Mouse (Mus musculus) lung, adult 2 months (tissue): ENCODE data around the gene Exoc5. TPM values are rescaled to one million over a fixed set of nuclear protein-coding genes. Genes with fewer than 3 reads are reported as not detected.

Experiments used
- DNase-seq: peaks from one replicate; pipeline ENCODE4 v3.0.0; 2022
- H3K4me1 ChIP-seq: fragments of 200-500 bp; 2 replicates; pipeline ENCODE4 v1.6.1; 2011; ENCODE audit warnings: low read length; ENCODE audit not compliant: control insufficient read depth, insufficient read depth
- H3K4me3 ChIP-seq: fragments of 200-500 bp; replicated peaks from 2 replicates; pipeline ENCODE3; 2011; ENCODE audit warnings: low read depth, mild to moderate bottlenecking, control low read depth, low read length; ENCODE audit errors: extremely low read depth
- CTCF ChIP-seq: fragments of 200-500 bp; IDR thresholded peaks from 2 replicates; pipeline ENCODE4 v1.5.1; 2011; ENCODE audit warnings: mild to moderate bottlenecking, low read length, control low read depth; ENCODE audit not compliant: insufficient read depth
- POLR2A ChIP-seq: fragments of 200-500 bp; IDR thresholded peaks from 2 replicates; pipeline ENCODE4 v1.6.1; 2011; ENCODE audit warnings: low read depth, mild to moderate bottlenecking, control low read depth, low read length, borderline replicate concordance; ENCODE audit errors: extremely low read depth
- WGBS: fragments of 180-500 bp; shearing (Covaris S2); methylation state at CpG from one replicate; pipeline ENCODE4 v1.1.7; 2018; 5-methylcytosine and 5-hydroxymethylcytosine counted together
- polyA plus RNA-seq: library from polyadenylated mRNA; depleted of rRNA; stranded (reverse); fragments of >200 nt; gene quantifications from 2 replicates; pipeline ENCODE4 v1.2.3, GENCODE M21; 2012

Exoc5 gene
- polyA plus RNA-seq, 1 experiment, result 8.7 TPM

- no peak overlapping the region for H3K4me3 ChIP-seq
- WGBS, result 61% methylated on average over 2 of the region's 2 CpGs
- TF ChIP-seq CTCF (no peak), POLR2A (no peak)
- DNase-seq, result no peak
- H3K4me1 ChIP-seq, result no peaks in the 10 kb centered on the region
Observed at GRCm38 (mm10) chr14:49008399-49009189, 57.9 kb downstream of the Exoc5 start.

DNA sequence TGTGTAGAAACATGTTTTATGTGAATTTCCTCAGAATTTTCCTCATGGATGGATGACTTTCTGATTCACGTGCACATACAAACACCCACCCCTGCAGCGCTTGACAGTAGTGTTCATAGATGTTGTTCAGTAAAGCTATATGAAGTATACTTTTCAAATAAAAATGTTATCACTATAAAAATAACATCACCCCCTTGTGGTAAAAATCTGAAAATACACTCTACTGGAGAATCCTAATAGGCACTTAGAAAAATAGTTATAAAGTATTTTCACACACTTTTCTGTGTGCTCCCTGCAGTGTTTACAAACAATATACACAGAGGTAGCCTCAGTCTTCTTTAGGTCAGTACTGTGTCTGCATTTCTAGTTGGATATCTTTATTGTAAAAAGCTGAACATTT lies 58.5 kb downstream of the Exoc5 start:
- WGBS, result 92% methylated on average over 2 of the region's 2 CpGs
- no peak for DNase-seq
- Histone ChIP-seq H3K4me3 (no peak overlapping the region), H3K4me1 (no peaks in the 10 kb centered on the region)
- TF ChIP-seq CTCF (no peak), POLR2A (no peak)

DNA sequence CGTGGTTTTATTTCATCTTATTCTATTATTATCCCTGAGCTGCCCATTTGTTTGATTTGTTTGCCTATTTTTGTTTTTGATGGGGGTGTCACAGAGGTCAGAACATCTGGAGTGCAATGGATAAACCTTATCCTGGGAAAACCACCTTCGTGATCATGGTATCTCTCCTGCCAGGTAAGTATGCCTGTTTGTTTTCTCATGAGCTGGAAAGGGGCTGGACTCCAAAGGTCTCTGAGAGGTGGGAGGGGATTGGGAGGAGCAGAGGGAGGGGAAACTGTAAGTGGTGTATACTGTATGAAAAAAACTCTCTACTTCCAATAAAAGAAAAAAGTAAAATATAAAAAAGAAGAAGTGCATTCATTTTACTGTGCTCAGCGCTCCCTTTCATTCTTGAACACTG lies 64.8 kb downstream of the Exoc5 start:
- no peak for DNase-seq
- H3K4me3 ChIP-seq, result no peak overlapping the region
- H3K4me1 ChIP-seq, result no peaks in the 10 kb centered on the region
- WGBS, result 76% methylated on average over 3 of the region's 3 CpGs
- TF ChIP-seq POLR2A, result no peak
- no peak for TF ChIP-seq CTCF

- TF ChIP-seq POLR2A, result no peak
- TF ChIP-seq CTCF, result no peak
- Histone ChIP-seq H3K4me1 (no peaks in the 10 kb centered on the region), H3K4me3 (no peak overlapping the region)
- DNase-seq, result no peak
- WGBS, result 47% methylated on average over 4 of the region's 4 CpGs
Observed at GRCm38 (mm10) chr14:48998795-48999194, 67.7 kb downstream of the Exoc5 start.

DNA sequence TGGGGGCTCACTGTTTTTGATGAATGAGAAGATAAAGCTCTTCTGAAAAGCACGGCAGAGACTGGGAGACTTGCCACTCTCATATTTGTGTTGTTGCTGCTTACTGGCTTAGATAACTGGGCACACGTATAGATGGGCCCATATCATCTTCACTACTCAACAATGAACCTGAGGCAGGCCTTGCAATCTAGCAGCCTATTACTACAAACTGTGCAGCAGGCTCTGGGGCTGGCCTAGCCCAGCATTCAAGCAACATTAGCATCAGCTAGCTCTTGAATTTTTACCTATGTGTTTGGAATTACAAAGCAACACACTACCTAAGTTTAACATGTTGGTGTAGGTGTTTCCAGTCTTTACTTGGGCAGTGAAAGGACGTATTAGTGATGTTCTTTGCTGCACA lies 72.6 kb downstream of the Exoc5 start:
- WGBS, result 79% methylated on average over 3 of the region's 3 CpGs
- Histone ChIP-seq H3K4me1 (0 out of 2 replicates have a peak, but pooled peaks cover 2% of the 10 kb centered on the region), H3K4me3 (no peak overlapping the region)
- DNase-seq, result no peak
- no peak for TF ChIP-seq CTCF

GRCm38 (mm10) chr14:48992070-48992580 lies 74.3 kb downstream of the Exoc5 start:
- WGBS, result 51% methylated on average over 3 of the region's 3 CpGs
- TF ChIP-seq POLR2A, result no peak
- TF ChIP-seq CTCF, result no peak
- Histone ChIP-seq H3K4me3 (no peak overlapping the region), H3K4me1 (0 out of 2 replicates have a peak, but pooled peaks cover 2% of the 10 kb centered on the region)
- DNase-seq, result no peak

DNA sequence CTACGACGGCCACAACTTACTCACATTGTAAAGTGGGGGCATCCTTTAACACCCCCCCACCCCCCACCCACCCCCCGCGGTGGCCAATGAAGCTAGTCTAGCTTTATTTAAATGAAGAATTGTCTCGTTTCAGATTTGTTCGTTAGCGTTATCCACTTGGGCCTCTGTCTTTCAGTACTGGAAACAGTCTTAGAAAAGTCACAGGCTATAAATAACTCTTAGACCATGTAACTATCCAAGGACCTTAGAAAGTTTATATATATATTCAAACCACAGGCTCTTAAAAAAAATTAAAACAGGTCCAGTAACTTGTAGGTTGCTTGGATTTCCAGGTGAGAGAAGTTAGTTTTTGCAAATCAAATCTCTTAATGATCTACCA lies 75.3 kb downstream of the Exoc5 start:
- DNase-seq, result no peak
- TF ChIP-seq POLR2A (no peak), CTCF (no peak)
- 9% methylated on average over 7 of the region's 7 CpGs for WGBS
- Histone ChIP-seq H3K4me3 (no peak overlapping the region), H3K4me1 (0 out of 2 replicates have a peak, but pooled peaks cover 2% of the 10 kb centered on the region)

GRCm38 (mm10) chr14:48990471-48991143 lies 75.8 kb downstream of the Exoc5 start:
- 14% methylated on average over 17 of the region's 17 CpGs for WGBS
- H3K4me3 ChIP-seq, result no peak overlapping the region
- DNase-seq, result no peak

GRCm38 (mm10) chr14:48989831-48990230 lies 76.6 kb downstream of the Exoc5 start:
- 88% methylated on average over 8 of the region's 8 CpGs for WGBS
- TF ChIP-seq CTCF (no peak), POLR2A (no peak)
- Histone ChIP-seq H3K4me3 (no peak overlapping the region), H3K4me1 (0 out of 2 replicates have a peak, but pooled peaks cover 2% of the 10 kb centered on the region)
- no peak for DNase-seq

More at GRCm38 (mm10) chr14:48990471-48991143, 75.8 kb downstream of the Exoc5 start:
- TF ChIP-seq POLR2A, result no peak
- peak; percentile 29; the same call in 1 of the 2 replicates for TF ChIP-seq CTCF
- 0 out of 2 replicates have a peak, but pooled peaks cover 2% of the 10 kb centered on the region for H3K4me1 ChIP-seq
